Mouse (Mus musculus) kidney, adult 2 months (tissue): ENCODE measurements at regions not wholly inside any gene's neighbourhood (a gene's known extent, or its start where the extent isn't known, plus 50 kb on each side); places are given as distances from the start of the nearest gene placed in this dataset.

ENCODE experiments used
- CTCF ChIP-seq: fragments of 200-500 bp; conservative IDR thresholded peaks from 2 replicates; pipeline ENCODE4 v1.5.1; 2011; ENCODE audit warnings: low read depth, mild to moderate bottlenecking, control low read depth, low read length, moderate library complexity, mixed read lengths; ENCODE audit not compliant: insufficient read depth, insufficient read length
- POLR2A ChIP-seq: fragments of 200-500 bp; IDR thresholded peaks from one replicate; pipeline ENCODE4 v1.6.1; 2011; ENCODE audit warnings: low read depth, low read length, control low read depth

- TF ChIP-seq CTCF (no peak), POLR2A (no peak)
These were observed 328.0 kb downstream of the Cps1 start for GRCm38 (mm10) chr1:67450831-67451230.
